Mouse (Mus musculus) lung, postnatal 10 days (tissue): ENCODE measurements around the gene Pde4d.
A peak's percentile ranks its signal among the peaks of the same experiment; 100 is the strongest.

Experiments
- DNase-seq: peaks from one replicate; pipeline ENCODE4 v3.0.0; 2021

Pde4d gene

DNA sequence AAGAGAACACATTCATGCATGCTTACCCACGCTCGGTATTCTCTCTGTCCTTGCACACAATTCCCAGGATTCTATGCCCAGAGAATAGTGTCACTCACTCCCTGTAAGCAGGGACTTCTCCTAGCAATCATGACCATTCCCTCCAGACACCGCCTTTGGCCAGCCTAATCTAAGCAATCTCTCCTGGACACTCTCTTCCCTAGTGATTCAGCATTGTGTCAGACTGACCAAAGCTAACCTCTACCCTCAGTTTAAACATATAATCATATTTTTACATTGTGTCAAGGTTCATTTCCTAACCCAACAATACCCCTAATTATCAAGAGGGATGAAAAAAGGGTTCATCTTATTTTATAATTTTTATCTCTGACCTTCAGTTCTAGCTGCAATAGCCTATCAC is 1193.7 kb downstream of the Pde4d start:
- DNase-seq, result no peak

DNA sequence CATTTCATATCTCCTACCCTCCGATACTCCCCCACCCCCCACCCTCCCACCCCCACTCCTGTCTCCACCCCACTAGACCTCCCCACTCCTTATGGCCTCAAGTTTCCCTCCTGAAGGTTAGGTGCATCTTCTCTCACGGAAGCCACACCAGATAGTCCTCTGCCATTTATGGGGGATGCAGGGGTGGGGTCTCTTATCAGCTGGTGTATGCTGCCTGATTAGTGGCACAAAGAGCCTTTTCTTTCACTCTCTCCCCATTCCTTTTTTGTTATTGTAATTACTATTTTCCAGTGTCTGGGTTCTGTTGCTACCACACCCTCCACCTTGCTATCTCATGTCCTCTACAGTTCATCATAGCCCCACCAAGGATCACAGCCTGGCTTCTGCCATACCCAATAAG is 1194.3 kb downstream of the Pde4d start:
- no peak for DNase-seq

DNA sequence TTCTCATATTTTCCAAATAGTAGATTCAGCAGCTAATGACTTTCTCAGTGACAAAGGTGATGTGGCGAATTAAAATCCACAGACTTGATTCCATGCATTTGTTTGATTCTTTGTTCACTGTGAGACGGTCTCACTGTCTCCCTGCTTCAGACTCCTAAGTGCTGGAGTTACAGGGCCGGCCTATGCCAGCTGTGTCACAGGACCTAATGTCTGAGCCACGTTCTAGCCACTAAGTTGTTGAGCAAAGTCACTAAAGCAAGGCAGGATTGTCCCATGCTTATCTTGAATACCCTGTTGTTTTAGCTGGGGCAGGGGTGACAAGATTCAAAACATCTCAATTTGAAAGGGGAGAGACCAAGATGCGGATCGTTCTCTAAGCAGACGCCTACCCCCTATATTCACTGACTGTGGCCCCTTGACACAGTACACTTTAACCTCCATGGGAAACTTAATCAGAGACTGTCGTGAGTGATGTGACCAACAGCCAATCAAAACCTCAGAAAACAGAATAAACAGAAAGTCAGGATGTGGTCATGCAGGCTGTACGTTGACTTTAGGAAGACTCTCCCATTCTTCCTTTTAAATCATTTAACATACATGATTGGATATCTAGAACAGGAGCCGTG is 1195.6 kb downstream of the Pde4d start:
- DNase-seq, result no peak

DNA sequence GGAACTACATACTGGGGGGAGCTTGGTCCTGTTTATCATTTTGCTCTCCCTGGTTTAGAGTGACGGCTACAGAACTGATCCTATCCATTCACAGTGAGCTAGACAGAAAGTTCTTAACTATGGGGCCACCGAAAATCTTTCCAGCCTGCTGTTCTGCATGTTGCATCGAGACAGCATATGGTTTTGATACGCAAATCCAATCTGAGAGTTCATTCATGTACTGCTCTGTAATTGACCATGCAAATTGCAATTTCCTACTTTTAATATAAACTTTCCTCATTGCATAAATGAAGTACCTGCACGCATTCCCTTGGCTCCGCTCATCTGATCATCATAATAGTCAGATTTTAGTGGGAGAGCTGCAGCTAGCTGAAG is 1196.1 kb downstream of the Pde4d start:
- no peak for DNase-seq

DNA sequence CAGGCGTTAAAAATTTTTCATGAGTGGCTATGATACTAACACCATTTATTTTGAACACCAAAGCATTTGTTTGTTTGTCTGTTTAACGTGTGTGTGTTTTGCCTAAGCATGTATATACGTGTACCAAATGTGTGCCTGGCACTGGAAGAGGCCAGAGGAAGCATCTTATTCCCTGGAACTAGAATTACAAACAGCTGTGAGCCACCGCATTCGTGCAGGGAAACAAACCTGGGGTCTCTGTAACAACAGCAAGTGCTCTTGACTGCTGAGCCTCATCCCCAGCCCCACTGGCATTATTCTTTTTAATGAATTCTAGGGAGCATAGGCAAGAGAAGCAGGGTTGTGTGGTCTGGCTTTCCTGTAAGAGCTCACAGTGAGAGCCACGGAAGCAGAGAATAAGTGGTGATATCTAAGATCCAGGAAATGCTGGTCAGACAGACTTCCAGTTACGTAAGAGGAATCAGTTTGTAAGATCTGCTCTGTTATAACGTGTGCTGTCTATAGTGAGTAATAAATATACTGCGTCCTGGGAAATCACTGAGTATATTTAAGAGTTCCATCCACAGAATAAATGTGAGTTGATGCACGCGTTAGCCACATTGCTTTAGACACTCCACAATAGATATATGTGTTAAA is 1197.0 kb downstream of the Pde4d start:
- DNase-seq, result no peak

DNA sequence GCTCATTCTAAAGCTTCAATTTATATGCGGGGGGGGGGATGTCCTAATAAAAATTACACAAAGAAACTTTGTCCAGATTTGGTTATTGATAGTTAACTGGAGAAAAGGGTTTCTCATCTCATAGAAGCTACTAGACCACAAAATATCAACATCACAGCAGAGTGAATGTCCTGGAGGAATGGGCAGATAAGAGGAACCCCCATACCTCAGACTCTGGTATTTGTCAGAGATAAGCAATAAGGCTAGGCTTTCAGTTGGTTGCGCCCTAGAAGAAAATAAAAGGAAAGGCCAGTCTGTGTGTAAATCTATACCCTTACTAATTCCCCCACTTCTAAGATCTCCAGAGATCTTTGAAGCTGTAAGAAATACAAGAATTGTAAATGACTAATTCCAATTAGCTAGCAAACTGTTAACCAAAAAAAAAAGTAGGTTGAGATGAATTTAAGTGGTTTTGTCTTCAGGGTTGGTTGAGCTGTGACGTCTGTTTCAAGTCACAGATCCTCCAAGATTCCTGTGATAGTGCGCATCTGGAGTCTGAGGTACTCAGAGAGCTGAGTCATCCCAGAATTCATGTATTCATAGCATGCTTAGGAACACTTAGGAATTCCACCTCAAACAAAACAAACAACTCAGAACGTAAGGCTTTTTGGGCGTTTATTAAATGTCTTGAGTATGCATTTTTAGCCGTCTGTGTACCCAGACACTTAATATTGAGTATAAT is 1197.9 kb downstream of the Pde4d start:
- no peak for DNase-seq

DNA sequence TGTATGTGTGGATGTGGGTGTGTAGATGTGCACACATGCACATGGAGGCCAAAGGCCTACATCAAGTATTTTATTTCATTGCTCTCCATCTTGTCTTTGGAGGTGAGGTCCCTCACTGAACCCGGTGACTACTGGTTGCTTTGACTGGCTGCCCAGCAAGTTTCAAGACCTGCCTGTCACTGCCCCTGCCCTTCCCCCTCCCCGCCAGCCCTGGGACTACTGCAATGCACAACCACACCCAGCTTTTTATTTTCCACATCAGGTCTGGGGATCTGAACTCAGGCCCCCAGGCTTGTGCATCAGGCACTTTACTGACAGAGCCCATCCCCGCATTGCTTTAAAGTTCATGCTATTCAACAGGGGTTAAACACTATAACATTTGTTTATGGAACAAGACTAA is 1198.6 kb downstream of the Pde4d start:
- no peak for DNase-seq

DNA sequence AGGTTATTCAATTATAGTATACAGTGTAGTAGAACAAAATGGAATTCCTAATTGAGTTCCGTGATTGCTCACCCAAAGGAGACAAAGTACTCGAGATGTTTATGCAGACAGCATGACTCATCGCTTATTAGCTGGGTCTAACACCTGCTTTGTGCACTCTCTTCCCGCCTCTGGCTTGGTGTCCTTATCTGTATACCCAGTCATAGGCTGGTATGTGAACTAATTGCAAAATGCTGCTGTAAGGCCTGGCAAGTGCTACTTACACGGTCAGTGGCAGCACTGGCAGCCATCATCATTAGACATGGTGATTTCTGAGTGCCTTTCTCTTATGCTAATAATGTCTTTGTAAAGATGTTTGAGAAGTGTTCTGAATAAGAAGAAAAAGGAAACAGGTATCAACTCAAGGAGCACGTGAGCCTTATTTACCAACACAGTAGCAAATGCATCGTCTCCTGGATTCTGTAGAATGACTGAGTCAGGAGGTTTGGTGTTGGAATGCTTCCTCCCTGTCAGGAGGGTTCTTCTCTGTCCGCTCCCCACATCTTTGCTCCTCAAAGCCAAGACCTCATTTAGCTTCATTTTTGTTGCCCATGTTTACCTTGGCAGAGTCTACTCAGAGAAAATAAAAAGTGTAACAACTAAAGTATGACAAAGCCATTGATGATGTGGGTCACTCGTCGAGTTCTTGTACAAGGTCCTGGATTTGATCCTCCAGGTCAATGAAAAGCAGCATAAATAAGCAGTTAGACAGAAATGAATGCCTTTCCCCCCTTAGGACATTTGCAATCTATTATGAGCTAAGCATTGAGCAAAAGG is 1202.2 kb downstream of the Pde4d start:
- no peak for DNase-seq

DNA sequence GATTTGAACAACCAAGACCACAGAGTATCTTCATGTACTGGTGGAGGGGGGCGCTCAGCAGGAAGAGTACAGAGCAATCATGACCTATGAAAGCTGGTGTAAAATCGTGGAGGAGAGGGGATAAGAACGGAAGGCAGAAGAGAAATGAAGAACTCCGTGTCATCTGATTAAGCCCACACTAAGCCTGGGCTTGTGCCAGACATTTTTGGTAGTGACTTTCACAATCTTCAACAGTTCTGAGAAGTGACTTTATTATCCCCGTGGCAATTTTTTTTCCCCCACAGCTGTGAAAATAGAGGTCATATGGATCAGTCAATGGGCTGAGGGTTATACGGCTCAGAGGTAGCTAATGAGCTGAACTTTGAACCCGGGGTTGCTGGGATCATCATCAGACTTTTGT is 1202.9 kb downstream of the Pde4d start:
- DNase-seq, result peak; percentile 52

DNA sequence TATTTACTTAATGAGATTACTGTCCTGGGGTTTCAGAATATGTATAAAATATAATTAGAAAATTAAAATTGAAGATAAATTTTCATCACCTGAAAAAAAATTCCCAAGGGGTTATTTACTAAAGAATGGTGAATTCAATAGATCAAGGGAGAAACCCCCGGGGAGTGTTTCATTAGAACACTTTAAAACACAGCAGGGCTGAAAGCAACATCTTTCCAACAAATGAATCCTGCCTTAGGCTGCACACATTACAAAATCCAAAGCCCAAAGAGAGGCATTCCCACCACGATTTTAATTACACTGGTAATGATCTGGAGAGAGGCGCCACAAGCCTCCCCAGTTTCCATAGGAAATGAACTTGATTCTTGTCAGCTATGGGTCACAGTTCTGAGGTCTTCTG is 1205.6 kb downstream of the Pde4d start:
- no peak for DNase-seq

DNA sequence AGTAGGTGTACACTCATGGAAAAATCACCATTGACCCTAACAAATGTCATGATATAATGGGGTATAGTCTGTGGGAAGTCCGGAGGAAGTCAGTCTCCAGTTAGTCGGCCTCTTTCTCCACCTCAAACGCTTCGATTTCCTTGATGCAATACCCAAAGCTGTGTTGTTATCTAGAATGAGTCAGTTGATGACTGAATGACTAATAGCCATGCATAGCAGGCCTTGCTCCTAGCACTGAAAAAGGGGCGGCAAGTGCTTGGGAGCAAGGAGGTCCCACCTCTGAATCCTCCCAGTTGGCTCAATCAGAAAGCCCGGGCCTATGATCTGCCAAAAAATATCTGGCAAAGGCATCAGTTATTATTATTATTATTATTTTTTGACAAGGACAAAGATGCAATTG is 1209.4 kb downstream of the Pde4d start:
- DNase-seq, result no peak

DNA sequence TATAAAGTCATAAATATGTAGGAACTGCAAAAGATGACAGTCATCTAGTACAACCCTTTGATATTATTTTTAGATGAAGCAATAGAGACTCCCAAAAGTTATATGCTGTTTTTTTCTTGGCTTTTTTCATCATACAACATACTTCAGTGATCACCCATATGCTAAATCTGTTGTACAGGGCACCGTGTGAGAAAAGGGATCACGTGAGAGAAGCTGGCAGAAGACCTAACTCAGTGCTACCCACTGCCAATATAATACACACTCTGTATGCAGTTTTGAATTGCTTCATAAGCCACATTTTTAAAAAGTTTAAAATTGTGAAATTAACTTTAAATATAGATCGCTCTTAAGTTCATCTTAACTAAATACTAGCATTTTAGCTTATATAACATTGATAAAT is 1211.6 kb downstream of the Pde4d start:
- DNase-seq, result no peak

DNA sequence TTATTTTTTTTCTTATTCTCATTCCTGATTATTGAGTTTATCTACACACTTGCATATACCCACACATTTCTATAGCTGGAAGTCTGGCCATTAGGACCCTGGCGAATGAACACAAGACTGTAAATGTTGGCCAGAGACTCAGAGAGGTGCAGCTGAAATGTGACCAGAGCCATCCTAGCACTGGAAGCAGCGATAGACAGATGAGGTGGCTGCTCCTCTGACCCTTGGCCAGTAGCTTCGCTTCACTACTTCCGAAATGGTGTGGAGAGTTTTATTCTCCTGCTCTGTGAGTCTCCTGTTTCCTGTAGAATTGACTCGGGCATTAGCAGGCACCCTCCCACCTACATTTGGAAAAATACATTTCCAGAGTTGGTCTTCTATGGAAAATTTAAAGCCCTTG is 1212.4 kb downstream of the Pde4d start:
- no peak for DNase-seq

DNA sequence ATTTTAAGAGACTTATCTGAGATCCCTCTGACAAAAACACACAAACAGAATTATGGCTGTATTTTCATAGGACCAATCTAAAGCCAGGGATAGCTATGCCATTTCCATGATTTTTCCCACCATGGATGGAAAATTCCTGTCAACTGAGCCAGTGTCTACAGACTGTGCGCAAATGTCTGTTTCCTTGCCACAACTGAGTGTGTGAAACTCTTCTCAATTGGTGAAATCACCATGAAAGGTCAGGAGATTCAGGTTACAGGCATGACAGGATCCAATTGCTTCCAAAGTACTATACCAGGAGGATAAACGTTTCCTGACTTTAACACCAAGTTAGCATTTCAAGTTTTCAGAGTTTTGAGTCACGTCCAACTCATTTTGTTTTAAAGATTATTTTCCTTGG is 1213.0 kb downstream of the Pde4d start:
- no peak for DNase-seq

DNA sequence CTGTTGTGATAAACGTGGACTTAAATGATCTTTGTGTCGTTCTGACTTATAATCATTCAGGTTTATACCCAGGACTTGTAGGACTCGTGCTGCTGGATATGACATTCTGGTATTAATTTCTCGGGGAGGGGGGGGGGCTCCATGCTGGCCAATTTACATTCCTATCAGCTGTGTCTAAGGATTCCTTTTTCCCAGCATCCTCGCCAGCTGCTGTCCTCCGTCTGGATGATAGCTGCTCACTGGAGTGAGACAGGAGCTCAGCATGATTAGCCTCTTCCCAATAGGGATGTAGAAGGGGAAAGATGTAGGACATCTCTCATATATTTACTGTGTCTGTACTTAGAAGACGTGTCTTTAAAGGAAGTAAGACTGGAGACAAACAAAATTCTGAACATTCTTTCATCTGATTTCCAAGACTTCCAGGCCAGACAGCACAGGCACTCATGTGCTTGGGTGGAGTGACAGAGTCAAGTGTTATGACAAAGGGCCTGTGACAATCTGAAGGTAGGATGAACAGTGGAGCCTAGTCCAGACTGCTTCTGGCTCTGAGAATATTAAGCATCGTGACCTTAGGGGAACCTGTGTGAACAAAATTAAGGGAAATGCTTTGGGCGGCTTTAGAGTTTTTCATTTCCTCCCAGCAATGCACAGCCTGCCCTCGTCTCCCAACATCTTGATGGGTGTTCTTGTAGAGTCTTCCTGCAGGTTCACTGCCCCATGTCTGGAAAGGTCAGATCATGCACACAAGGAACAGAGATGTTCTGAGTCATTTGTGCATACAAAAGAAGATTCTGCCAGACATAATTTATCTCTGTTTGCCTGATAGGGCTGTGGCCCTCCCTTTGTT is 1215.4 kb downstream of the Pde4d start:
- DNase-seq, result peak; percentile 24

DNA sequence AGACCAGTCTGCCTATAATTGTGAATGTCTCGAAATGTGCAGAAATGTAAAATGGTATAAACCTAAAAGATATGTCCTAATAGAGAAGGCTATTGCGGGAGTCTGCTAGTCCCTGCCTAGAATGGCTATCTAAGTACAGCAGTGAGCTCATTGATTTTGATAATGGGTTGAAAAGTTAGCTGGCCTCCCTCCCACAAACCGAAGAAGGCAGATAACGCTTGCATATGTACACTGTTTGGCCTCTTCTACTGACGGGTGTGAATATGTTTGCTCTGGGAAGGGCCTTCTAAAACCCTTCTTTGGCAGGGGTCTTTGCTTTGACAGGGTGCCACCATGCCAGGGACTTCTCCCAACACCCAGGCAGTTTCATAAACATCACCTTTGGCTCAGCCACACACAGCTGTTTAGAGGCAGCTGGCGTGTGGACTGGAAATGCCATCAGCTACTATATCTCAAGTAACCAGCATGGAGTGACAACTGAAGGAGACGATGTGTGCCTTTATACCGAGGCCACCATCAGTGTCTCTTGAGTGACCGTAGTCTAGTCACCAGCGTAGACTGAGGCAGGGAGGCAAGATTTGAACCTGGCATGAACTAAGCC is 1216.2 kb downstream of the Pde4d start:
- peak; percentile 64 for DNase-seq

DNA sequence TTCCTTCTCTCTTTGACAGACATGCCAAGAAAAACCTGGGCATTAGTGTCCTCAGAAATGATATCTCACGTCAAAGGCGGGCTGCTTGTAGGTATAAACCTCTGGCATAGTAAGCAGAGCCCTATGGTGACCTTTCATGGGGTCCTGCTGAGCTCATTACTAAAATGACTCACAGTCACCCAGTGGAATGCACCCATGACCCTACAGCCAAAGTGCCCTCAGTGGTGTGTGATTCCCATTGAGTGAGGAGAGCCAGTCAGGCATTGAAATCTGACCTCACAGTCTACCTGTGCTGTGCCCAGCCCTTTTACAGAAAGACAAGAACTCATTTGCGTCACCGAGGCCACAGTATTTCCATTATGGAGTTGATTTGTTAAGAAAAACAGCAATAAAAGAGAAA is 1220.2 kb downstream of the Pde4d start:
- no peak for DNase-seq

DNA sequence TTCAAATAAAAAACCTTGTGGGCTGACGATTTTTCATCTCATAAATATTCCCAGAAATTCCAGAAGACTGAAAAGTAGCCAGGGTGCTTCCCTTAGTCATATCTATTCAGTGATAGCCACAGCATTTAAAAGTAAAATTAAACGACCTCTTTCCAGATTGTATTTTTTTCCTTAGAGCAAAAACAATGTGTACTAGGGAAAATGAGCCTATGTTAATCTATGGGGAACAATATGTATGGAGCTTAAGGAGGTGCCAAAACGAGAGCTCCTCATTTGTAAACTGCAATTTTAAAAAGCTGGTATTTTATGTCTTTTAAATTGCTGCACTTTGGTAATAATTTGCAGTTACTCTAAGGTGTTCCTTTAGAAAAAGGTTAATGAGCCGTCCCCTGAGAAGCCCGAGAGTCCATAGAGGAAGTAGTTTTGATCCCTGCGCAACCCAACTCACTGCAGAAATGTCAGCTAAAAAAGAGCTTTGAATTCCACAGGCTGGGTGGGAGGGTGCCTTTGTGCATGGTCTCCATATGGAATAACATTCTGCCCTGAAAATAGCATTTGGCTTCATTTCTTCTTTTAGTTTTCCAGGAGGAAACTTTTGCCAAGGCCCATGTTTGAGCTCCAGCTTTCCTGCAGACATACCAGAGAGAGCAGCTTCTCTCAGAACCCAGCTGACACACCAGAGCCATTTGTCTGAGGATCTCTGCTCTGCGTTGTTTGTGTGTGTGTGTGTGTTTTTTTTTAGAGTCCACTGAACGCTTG is 1222.0 kb downstream of the Pde4d start:
- no peak for DNase-seq

DNA sequence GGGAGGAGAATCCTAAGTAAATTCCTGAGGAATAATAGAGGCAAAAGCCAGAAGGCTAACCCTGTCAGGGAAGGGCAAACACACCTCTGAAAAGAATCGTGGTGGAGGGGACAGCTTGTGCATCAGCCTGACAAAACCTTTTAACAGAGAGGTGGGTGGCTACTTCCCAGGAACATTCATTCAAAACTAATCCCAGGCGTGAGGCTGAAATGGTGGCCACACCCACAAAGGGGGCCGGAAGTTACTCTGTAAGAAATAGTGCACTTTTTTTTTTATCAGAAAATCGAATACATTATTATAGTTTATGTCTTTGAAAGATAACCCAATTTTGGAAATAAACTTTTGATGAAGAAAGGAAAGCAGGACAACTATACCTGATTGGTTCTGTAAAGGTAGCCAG is 1227.3 kb downstream of the Pde4d start:
- DNase-seq, result no peak

DNA sequence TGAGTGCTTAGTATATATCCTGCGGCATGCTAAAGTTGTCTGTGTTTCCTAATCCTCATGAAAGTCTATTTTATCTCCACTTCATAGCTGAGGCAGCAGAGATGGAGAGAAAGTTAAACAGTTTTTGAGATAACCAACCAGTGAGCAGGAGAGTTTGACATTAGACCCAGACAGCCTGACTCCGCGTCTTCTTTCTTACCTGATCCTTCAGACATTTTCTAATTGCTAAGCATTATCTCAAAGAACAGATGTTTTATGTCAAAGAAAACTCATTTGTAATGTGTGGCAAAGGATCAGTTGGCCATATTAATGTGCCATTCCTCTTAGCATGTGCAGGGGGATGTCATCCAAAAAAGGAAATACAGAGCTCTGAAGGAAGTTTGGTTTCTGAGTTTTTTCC is 1227.9 kb downstream of the Pde4d start:
- DNase-seq, result no peak

DNA sequence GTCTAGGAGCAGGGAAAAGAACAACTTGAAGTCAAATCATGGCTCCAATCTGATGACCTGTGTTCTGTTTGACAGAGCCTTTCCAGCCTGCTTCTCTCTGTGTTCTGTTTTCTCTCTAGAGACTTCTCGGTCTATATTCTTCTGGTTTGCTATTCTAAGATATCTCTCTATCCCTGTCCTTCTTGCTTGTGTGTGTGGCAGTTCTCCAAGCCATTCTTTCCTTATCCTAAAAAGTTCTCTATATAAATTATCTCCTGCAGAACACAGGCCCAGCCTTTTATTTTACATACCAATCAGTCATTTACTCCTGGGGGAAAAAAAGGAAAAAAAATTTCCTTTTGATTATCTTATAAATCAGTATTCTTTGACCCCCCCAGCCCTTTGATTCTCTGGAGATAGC is 1229.2 kb downstream of the Pde4d start:
- no peak for DNase-seq

DNA sequence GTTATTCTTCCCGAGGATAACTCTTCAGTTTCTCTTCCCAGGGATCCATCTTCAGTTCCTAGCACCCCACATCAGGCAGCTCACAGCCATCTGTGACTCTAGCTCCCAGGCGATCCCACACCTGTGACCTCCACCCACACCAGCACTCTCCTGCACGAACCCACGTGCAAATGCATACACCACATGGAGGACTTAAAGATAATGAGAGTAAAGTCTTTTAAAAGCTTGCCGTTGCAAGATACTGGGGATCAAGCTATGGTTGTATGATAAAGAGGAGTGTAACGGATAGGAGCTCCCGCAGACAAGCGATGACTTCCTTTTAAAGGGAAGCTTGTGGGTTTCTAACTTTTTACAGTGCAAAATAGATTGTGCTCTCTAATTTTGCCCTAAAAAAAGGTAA is 1230.5 kb downstream of the Pde4d start:
- no peak for DNase-seq
